Mouse (Mus musculus): ENCODE measurements around the gene Elf5. TPM values are rescaled to one million over a fixed set of nuclear protein-coding genes. Genes with fewer than 3 reads are reported as not detected.

The Elf5 gene
- total RNA-seq, 2 experiments from 2014 or later = not detected

- no peak for DNase-seq (ENCODE audit: low spot score in 2 of 2)
Measured at GRCm38 (mm10) chr2:103432695-103433275, 21.3 kb downstream of the Elf5 start.

- no peak for DNase-seq (ENCODE audit: low spot score in 2 of 2)
Measured at GRCm38 (mm10) chr2:103435110-103435509, 23.6 kb downstream of the Elf5 start.

- no peak for DNase-seq (ENCODE audit: low spot score in 2 of 2)
Measured at GRCm38 (mm10) chr2:103436534-103436933, 25.0 kb downstream of the Elf5 start.

- no peak for DNase-seq (ENCODE audit: low spot score in 2 of 2)
Measured at GRCm38 (mm10) chr2:103439071-103439622, 27.7 kb downstream of the Elf5 start.

- peak; percentile 71 to 74 for DNase-seq (ENCODE audit: low spot score in 2 of 2)
Measured at GRCm38 (mm10) chr2:103439710-103440109, 28.2 kb downstream of the Elf5 start.

- DNase-seq (ENCODE audit: low spot score in 2 of 2) = peak; percentile 26 to 43
Measured at GRCm38 (mm10) chr2:103445776-103446175, 34.3 kb downstream of the Elf5 start.

GRCm38 (mm10) chr2:103446326-103446725, 34.8 kb downstream of the Elf5 start:
- DNase-seq (ENCODE audit: low spot score in 2 of 2) = no peak

GRCm38 (mm10) chr2:103448947-103449560, 37.6 kb downstream of the Elf5 start:
- no peak for DNase-seq (ENCODE audit: low spot score in 2 of 2)

GRCm38 (mm10) chr2:103449813-103450212, 38.3 kb downstream of the Elf5 start:
- DNase-seq (ENCODE audit: low spot score in 2 of 2) = no peak

GRCm38 (mm10) chr2:103450267-103450666, 38.8 kb downstream of the Elf5 start:
- DNase-seq (ENCODE audit: low spot score in 2 of 2) = no peak

GRCm38 (mm10) chr2:103452550-103452949, 41.1 kb downstream of the Elf5 start:
- no peak for DNase-seq (ENCODE audit: low spot score in 2 of 2)

- DNase-seq (ENCODE audit: low spot score in 2 of 2) = no peak
Measured at GRCm38 (mm10) chr2:103455748-103456147, 44.3 kb downstream of the Elf5 start.

- peak; percentile 79 to 86 for DNase-seq (ENCODE audit: low spot score in 2 of 2)
Measured at GRCm38 (mm10) chr2:103456646-103457045, 45.2 kb downstream of the Elf5 start.

- DNase-seq (ENCODE audit: low spot score in 2 of 2) = no peak
Measured at GRCm38 (mm10) chr2:103457048-103457447, 45.6 kb downstream of the Elf5 start.

- DNase-seq (ENCODE audit: low spot score in 2 of 2) = no peak
Measured at GRCm38 (mm10) chr2:103457628-103458027, 46.1 kb downstream of the Elf5 start.

GRCm38 (mm10) chr2:103459069-103459468, 47.6 kb downstream of the Elf5 start:
- DNase-seq (ENCODE audit: low spot score in 2 of 2) = no peak

- no peak for DNase-seq (ENCODE audit: low spot score in 2 of 2)
Measured at GRCm38 (mm10) chr2:103461210-103461609, 49.7 kb downstream of the Elf5 start.

GRCm38 (mm10) chr2:103461743-103462142, 50.3 kb downstream of the Elf5 start:
- DNase-seq (ENCODE audit: low spot score in 2 of 2) = no peak

GRCm38 (mm10) chr2:103462746-103463145, 51.3 kb downstream of the Elf5 start:
- no peak for DNase-seq (ENCODE audit: low spot score in 2 of 2)

GRCm38 (mm10) chr2:103464524-103464923, 53.0 kb downstream of the Elf5 start:
- no peak for DNase-seq (ENCODE audit: low spot score in 2 of 2)

GRCm38 (mm10) chr2:103465429-103465828, 53.9 kb downstream of the Elf5 start:
- DNase-seq (ENCODE audit: low spot score in 2 of 2) = no peak

GRCm38 (mm10) chr2:103466272-103466671, 54.8 kb downstream of the Elf5 start:
- no peak for DNase-seq (ENCODE audit: low spot score in 2 of 2)
